Mouse (Mus musculus): Measurements from ENCODE around the gene C1rl. TPM values are rescaled to one million over a fixed set of nuclear protein-coding genes. Genes with fewer than 3 reads are reported as not detected.

Gene C1rl
- polyA plus RNA-seq, 1 experiment = 1.2 TPM

DNA sequence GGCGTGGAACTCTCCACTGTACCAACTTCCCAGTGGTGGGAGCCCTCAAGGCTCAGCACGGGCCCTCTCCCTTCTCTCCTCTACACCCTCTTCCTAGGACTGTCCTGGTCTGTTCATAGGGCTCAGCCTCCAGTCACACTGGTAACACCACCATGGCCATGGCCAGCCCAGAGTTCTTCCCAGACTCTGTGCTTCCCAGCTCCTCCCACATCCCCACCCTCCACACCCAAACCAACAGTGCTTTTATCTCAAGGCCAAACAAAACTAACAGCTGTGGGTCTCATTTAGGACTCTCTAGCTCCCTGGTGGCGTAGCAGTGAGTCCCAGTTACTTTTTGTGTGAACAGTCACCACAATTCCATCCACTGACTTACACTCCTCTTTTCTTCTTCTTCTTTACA, 40.9 kb upstream of the C1rl start:
- Histone ChIP-seq H3K36me3 (ENCODE audit: control insufficient read depth, insufficient read depth) (no peaks in the 10 kb centered on the region), H3K4me3 (no peak overlapping the region), H3K4me2 (ENCODE audit: low read depth) (peak overlapping the region; percentile 49), H3K79me2 (ENCODE audit: control insufficient read depth, insufficient read depth) (no peaks in the 10 kb centered on the region), H3ac (ENCODE audit: control insufficient read depth, insufficient read length) (no peak overlapping the region), H3K27me3 (ENCODE audit: control insufficient read depth, insufficient read depth, insufficient read length) (no peaks in the 10 kb centered on the region)
- TF ChIP-seq USF1 (IDR thresholded peaks at IDR 0.05; ENCODE audit: low read depth) (no peak), POLR2AphosphoS2 (IDR thresholded peaks at IDR 0.05; ENCODE audit: insufficient read length, low read depth) (no peak), TCF12 (IDR thresholded peaks at IDR 0.05; ENCODE audit: insufficient read depth, poor library complexity, severe bottlenecking) (no peak), MYOD1 (IDR thresholded peaks at IDR 0.05; ENCODE audit: control insufficient read depth in 1 of 3, insufficient read length in 2 of 3, low read depth in 2 of 3) (peak in 1 of 3 experiments; percentile 29), MYOG (IDR thresholded peaks at IDR 0.05; ENCODE audit: control insufficient read depth in 1 of 3, insufficient read depth in 1 of 3, insufficient read length in 2 of 3, low read depth in 2 of 3) (peak in 2 of 3 experiments; percentile 13 to 23), SRF (IDR thresholded peaks at IDR 0.05; ENCODE audit: control insufficient read depth, insufficient read length, low read depth) (no peak)

DNA sequence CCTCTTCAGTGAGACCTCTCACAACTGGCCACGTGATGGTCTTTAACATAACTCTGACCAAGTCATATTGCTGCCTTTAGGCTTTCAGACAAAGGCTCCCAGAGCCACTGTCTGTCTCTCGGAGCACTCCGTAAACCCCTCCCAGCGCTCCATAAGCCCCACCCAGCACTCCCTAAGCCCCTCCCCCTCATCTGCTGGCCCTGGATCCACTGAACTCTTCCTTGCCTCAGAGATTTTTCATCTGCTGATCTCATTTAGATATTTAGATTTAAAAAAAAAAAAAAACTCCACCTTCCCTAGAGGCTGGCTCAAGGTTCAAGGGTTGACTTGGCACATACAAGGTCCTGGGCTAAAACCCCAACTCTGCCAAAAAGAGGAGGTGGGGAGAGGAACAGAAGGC, 39.2 kb upstream of the C1rl start:
- no peaks in the 10 kb centered on the region for H3K79me2 ChIP-seq (ENCODE audit: control insufficient read depth, insufficient read depth)
- no peak overlapping the region for H3K4me2 ChIP-seq (ENCODE audit: low read depth)
- H3K4me3 ChIP-seq = no peak overlapping the region
- no peaks in the 10 kb centered on the region for H3K36me3 ChIP-seq (ENCODE audit: control insufficient read depth, insufficient read depth)
- no peak overlapping the region for H3ac ChIP-seq (ENCODE audit: control insufficient read depth, insufficient read length)
- no peak for TF ChIP-seq POLR2A (IDR thresholded peaks at IDR 0.05; ENCODE audit: insufficient read length, low read depth)
- TF ChIP-seq USF1 (IDR thresholded peaks at IDR 0.05; ENCODE audit: low read depth) = peak; percentile 12
- peaks cover 5% of the 10 kb centered on the region for H3K27me3 ChIP-seq (ENCODE audit: control insufficient read depth, insufficient read depth, insufficient read length)

DNA sequence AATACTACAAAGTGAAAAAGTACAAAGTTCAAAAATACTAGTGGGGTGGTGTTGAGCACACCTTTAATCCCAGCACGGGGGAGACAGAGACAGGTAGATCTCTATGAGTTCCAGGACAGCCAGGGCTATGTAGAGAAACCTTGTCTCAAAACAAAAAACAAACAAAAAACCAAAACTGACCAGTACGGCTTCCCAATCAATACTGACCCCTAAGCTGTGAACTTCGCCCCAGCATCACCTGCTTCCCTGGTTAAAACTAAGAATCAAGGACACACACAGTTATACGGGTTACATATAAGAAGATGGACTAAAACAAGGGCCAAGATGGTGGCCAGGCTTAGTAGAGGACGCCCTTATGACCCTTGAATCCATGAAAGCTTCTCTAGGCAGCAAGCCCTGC, 36.7 kb upstream of the C1rl start:
- Histone ChIP-seq H3K4me3 (no peak overlapping the region), H3K27me3 (ENCODE audit: control insufficient read depth, insufficient read depth, insufficient read length) (peaks cover 18% of the 10 kb centered on the region), H3K79me2 (ENCODE audit: control insufficient read depth, insufficient read depth) (no peaks in the 10 kb centered on the region), H3ac (ENCODE audit: control insufficient read depth, insufficient read length) (no peak overlapping the region), H3K36me3 (ENCODE audit: control insufficient read depth, insufficient read depth) (no peaks in the 10 kb centered on the region), H3K4me2 (ENCODE audit: low read depth) (no peak overlapping the region)
- TF ChIP-seq MYOD1 (IDR thresholded peaks at IDR 0.05; ENCODE audit: control insufficient read depth in 1 of 3, insufficient read length in 2 of 3, low read depth in 2 of 3) (no peak), TCF12 (IDR thresholded peaks at IDR 0.05; ENCODE audit: insufficient read depth, poor library complexity, severe bottlenecking) (no peak)

DNA sequence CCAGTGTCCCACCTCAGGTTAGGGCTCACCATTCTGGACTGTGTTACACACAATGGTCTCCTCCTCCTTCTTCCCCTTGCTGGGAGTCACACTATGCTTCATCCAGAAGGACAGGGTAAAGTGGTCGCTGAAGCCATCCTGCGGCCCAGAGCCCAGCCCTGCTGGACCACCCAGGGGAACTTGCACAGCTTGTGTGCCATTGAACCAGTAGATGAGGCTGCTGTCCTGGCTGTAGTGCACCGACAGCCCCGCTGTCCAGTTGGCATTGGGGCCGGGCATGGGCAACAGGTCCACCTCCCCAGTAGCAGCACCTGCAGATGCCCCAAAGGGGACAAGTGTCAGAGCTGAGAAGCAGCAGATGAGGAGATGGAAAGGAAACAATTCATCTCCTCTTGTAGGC, 35.1 kb upstream of the C1rl start:
- Histone ChIP-seq H3K27me3 (ENCODE audit: control insufficient read depth, insufficient read depth, insufficient read length) (peaks cover 29% of the 10 kb centered on the region), H3K36me3 (ENCODE audit: control insufficient read depth, insufficient read depth) (no peaks in the 10 kb centered on the region), H3K4me2 (ENCODE audit: low read depth) (no peak overlapping the region), H3ac (ENCODE audit: control insufficient read depth, insufficient read length) (no peak overlapping the region), H3K4me3 (no peak overlapping the region), H3K79me2 (ENCODE audit: control insufficient read depth, insufficient read depth) (no peaks in the 10 kb centered on the region)
- TF ChIP-seq MAX (IDR thresholded peaks at IDR 0.05; ENCODE audit: low read depth) (no peak), E2F4 (IDR thresholded peaks at IDR 0.05; ENCODE audit: insufficient read depth) (no peak), CEBPB (IDR thresholded peaks at IDR 0.05; ENCODE audit: insufficient read depth, poor library complexity, severe bottlenecking) (no peak), MYOD1 (IDR thresholded peaks at IDR 0.05; ENCODE audit: control insufficient read depth in 1 of 3, insufficient read length in 2 of 3, low read depth in 2 of 3) (no peak), POLR2AphosphoS2 (IDR thresholded peaks at IDR 0.05; ENCODE audit: insufficient read length, low read depth) (no peak), POLR2A (IDR thresholded peaks at IDR 0.05; ENCODE audit: insufficient read length, low read depth) (no peak), USF1 (IDR thresholded peaks at IDR 0.05; ENCODE audit: low read depth) (no peak), REST (IDR thresholded peaks at IDR 0.05; ENCODE audit: insufficient read depth, insufficient read length) (no peak), TCF3 (IDR thresholded peaks at IDR 0.05; ENCODE audit: insufficient read length, low read depth) (no peak), SRF (IDR thresholded peaks at IDR 0.05; ENCODE audit: control insufficient read depth, insufficient read length, low read depth) (no peak), MYOG (IDR thresholded peaks at IDR 0.05; ENCODE audit: control insufficient read depth in 1 of 3, insufficient read depth in 1 of 3, insufficient read length in 2 of 3, low read depth in 2 of 3) (no peak), TCF12 (IDR thresholded peaks at IDR 0.05; ENCODE audit: insufficient read depth, poor library complexity, severe bottlenecking) (no peak)

DNA sequence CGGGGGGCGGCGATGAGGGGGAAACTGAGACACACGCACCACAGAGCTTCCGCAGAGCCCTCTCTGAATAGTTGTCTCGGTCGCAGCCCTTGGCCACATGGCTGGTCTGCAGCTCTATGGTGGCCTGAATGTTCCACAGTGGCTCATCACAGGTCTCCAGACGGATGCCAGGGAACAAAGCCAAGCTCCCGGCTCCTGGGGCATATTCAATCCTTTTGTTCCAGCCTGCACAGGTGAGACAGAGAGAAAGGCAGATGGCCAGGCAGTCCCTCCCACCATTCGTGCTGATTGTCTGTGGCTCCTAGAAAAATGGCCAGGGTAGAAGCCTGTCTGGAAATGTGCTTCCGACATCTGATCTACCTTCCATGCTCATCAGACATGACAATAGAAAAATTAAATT, 34.4 kb upstream of the C1rl start:
- Histone ChIP-seq H3K27me3 (ENCODE audit: control insufficient read depth, insufficient read depth, insufficient read length) (peaks cover 29% of the 10 kb centered on the region), H3K36me3 (ENCODE audit: control insufficient read depth, insufficient read depth) (no peaks in the 10 kb centered on the region), H3K4me3 (no peak overlapping the region), H3K79me2 (ENCODE audit: control insufficient read depth, insufficient read depth) (no peaks in the 10 kb centered on the region), H3K4me2 (ENCODE audit: low read depth) (no peak overlapping the region), H3ac (ENCODE audit: control insufficient read depth, insufficient read length) (no peak overlapping the region)
- TF ChIP-seq TCF12 (IDR thresholded peaks at IDR 0.05; ENCODE audit: insufficient read depth, poor library complexity, severe bottlenecking) (no peak), POLR2A (IDR thresholded peaks at IDR 0.05; ENCODE audit: insufficient read length, low read depth) (no peak), E2F4 (IDR thresholded peaks at IDR 0.05; ENCODE audit: insufficient read depth) (no peak), CEBPB (IDR thresholded peaks at IDR 0.05; ENCODE audit: insufficient read depth, poor library complexity, severe bottlenecking) (no peak), MAX (IDR thresholded peaks at IDR 0.05; ENCODE audit: low read depth) (no peak), TCF3 (IDR thresholded peaks at IDR 0.05; ENCODE audit: insufficient read length, low read depth) (no peak), USF1 (IDR thresholded peaks at IDR 0.05; ENCODE audit: low read depth) (no peak), POLR2AphosphoS2 (IDR thresholded peaks at IDR 0.05; ENCODE audit: insufficient read length, low read depth) (no peak)

DNA sequence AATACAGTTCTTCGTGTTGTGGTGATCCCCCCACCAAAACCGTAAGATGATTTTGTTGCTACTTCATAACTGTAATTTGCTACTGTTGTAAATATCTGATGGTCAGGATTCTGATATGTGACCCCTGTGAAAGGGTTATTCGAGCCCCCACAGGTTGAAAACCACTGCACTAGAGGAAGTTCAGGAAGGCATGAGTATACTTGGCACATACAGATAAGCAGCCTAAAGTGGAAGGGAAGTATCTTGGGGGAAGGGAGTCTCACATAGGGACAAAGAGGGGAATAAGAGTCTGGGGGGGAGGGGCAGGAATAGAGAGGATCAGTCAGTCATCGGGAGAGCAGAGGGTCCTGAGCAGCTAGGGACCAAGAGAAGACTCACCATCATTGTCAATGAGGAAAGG, 33.5 kb upstream of the C1rl start:
- no peak for TF ChIP-seq TCF12 (IDR thresholded peaks at IDR 0.05; ENCODE audit: insufficient read depth, poor library complexity, severe bottlenecking)
- no peak for TF ChIP-seq POLR2A (IDR thresholded peaks at IDR 0.05; ENCODE audit: insufficient read length, low read depth)
- no peak for TF ChIP-seq SRF (IDR thresholded peaks at IDR 0.05; ENCODE audit: control insufficient read depth, insufficient read length, low read depth)
- TF ChIP-seq POLR2AphosphoS2 (IDR thresholded peaks at IDR 0.05; ENCODE audit: insufficient read length, low read depth) = no peak
- TF ChIP-seq TCF3 (IDR thresholded peaks at IDR 0.05; ENCODE audit: insufficient read length, low read depth) = no peak
- TF ChIP-seq REST (IDR thresholded peaks at IDR 0.05; ENCODE audit: insufficient read depth, insufficient read length) = no peak
- no peak for TF ChIP-seq MYOG (IDR thresholded peaks at IDR 0.05; ENCODE audit: control insufficient read depth in 1 of 3, insufficient read depth in 1 of 3, insufficient read length in 2 of 3, low read depth in 2 of 3)
- no peak for TF ChIP-seq MYOD1 (IDR thresholded peaks at IDR 0.05; ENCODE audit: control insufficient read depth in 1 of 3, insufficient read length in 2 of 3, low read depth in 2 of 3)
- TF ChIP-seq USF1 (IDR thresholded peaks at IDR 0.05; ENCODE audit: low read depth) = no peak
- TF ChIP-seq MAX (IDR thresholded peaks at IDR 0.05; ENCODE audit: low read depth) = no peak
- no peak for TF ChIP-seq CEBPB (IDR thresholded peaks at IDR 0.05; ENCODE audit: insufficient read depth, poor library complexity, severe bottlenecking)
- no peak for TF ChIP-seq E2F4 (IDR thresholded peaks at IDR 0.05; ENCODE audit: insufficient read depth)

More for the DNA sequence above, 33.5 kb upstream of the C1rl start:
- H3K79me2 ChIP-seq (ENCODE audit: control insufficient read depth, insufficient read depth) = no peaks in the 10 kb centered on the region
- no peaks in the 10 kb centered on the region for H3K36me3 ChIP-seq (ENCODE audit: control insufficient read depth, insufficient read depth)
- H3K4me3 ChIP-seq = no peak overlapping the region
- H3K27me3 ChIP-seq (ENCODE audit: control insufficient read depth, insufficient read depth, insufficient read length) = peaks cover 35% of the 10 kb centered on the region
- H3K4me2 ChIP-seq (ENCODE audit: low read depth) = no peak overlapping the region
- H3ac ChIP-seq (ENCODE audit: control insufficient read depth, insufficient read length) = no peak overlapping the region
